Mouse (Mus musculus) spleen, adult 2 months (tissue): ENCODE data around the gene Clip1.

Experiments
- CTCF ChIP-seq: fragments of 200-500 bp; IDR thresholded peaks from 2 replicates; pipeline ENCODE4 v1.5.1; 2011; ENCODE audit warnings: mild to moderate bottlenecking, inconsistent platforms; ENCODE audit not compliant: insufficient read depth, insufficient read length, insufficient replicate concordance; ENCODE audit errors: extremely low read depth
- POLR2A ChIP-seq: fragments of 200-500 bp; IDR thresholded peaks from 2 replicates; pipeline ENCODE4 v1.6.1; 2011; ENCODE audit warnings: low read depth, low read length, inconsistent platforms

DNA sequence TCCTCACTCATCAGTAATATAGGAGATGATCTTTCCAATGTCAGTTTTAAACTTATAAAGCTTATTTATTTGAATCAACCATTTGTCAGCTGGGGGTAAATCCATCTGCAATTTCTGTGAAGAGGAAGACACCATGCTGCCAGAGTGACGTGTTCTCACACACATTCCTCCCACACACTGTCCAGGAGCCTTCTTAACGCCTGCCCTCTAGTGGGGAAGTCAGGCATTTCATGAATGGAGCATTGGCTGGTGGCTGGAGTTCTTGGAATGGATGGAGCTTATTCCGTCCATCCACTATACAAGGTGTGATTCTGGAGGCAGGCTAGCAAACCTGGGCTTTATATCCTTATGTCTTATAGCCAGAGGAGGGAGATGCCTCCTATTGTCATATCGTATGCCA, 74.6 kb downstream of the Clip1 start:
- TF ChIP-seq POLR2A: no peak
- TF ChIP-seq CTCF: peak; percentile 66; the same call in 1 of the 2 replicates
